Mouse (Mus musculus) liver, embryonic 14.5 days (tissue): ENCODE data around the gene Als2cl. TPM values are rescaled to one million over a fixed set of nuclear protein-coding genes. Genes with fewer than 3 reads are reported as not detected.

Experiments
- ATAC-seq: fragments of 200-750 bp; cut with Nextera tagmentation; 2 replicates; pipeline ENCODE4 v1.8.0; 2017; ENCODE audit warnings: moderate number of reproducible peaks, mild to moderate bottlenecking, moderate library complexity; ENCODE audit not compliant: insufficient read depth
- DNase-seq, 3 experiments: peaks; one replicate each; pipeline ENCODE4 v3.0.0-alpha.2; 2012 to 2013; ENCODE audit warnings: low read depth in 3 of 3, low spot score in 3 of 3
- H3K27ac ChIP-seq: fragments of 300-500 bp; sonication (generic); 2 replicates; pipeline ENCODE4 v1.5.1; 2014; ENCODE audit warnings: moderate library complexity, mild to moderate bottlenecking, control low read depth, inconsistent platforms
- H3K27me3 ChIP-seq: fragments of 300-500 bp; sonication (generic); 2 replicates; pipeline ENCODE4 v1.6.1; 2014; ENCODE audit warnings: mild to moderate bottlenecking, low read length, moderate library complexity; ENCODE audit not compliant: control insufficient read depth, insufficient read depth
- H3K36me3 ChIP-seq: fragments of 300-500 bp; sonication (generic); replicated peaks from 2 replicates; pipeline ENCODE4 v1.6.1; 2014; ENCODE audit warnings: low read depth; ENCODE audit not compliant: control insufficient read depth, insufficient read depth
- H3K4me1 ChIP-seq, 2 experiments: fragments of 200-500 bp in 1 of 2; fragments of 300-500 bp in 1 of 2; sonication (generic) in 1 of 2; replicated peaks; 2 replicates each; pipeline ENCODE4 v1.6.1; 2012 to 2014; ENCODE audit warnings: antibody characterized with exemption in 1 of 2, inconsistent platforms in 1 of 2, low read length in 1 of 2; ENCODE audit not compliant: control insufficient read depth in 2 of 2, insufficient read depth in 2 of 2
- H3K4me2 ChIP-seq: fragments of 300-500 bp; sonication (generic); 2 replicates; pipeline ENCODE4 v1.6.1; 2014; ENCODE audit warnings: low read depth, mild to moderate bottlenecking, control low read depth, moderate library complexity
- H3K4me3 ChIP-seq, 2 experiments: fragments of 200-500 bp in 1 of 2; fragments of 300-500 bp in 1 of 2; sonication (generic) in 1 of 2; 2 replicates each; pipeline ENCODE4 v1.5.1; 2012 to 2014; ENCODE audit warnings: low read depth in 2 of 2, low read length in 2 of 2, mild to moderate bottlenecking in 2 of 2, control low read depth in 1 of 2, inconsistent platforms in 1 of 2, moderate library complexity in 1 of 2; ENCODE audit not compliant: insufficient read depth in 1 of 2
- H3K9ac ChIP-seq: fragments of 300-500 bp; sonication (generic); replicated peaks from 2 replicates; pipeline ENCODE4 v1.6.1; 2014; ENCODE audit warnings: mild to moderate bottlenecking, control low read depth, moderate library complexity
- H3K9me3 ChIP-seq: fragments of 300-500 bp; sonication (generic); 2 replicates; pipeline ENCODE4 v1.6.1; 2016; ENCODE audit warnings: low read length, mixed read lengths; ENCODE audit not compliant: control insufficient read depth
- CTCF ChIP-seq: IDR thresholded peaks from 2 replicates; pipeline ENCODE4 v1.5.1; 2016; ENCODE audit warnings: antibody characterized with exemption, low read depth, control low read depth
- EP300 ChIP-seq: IDR thresholded peaks from 2 replicates; pipeline ENCODE4 v1.6.1; 2016; ENCODE audit warnings: antibody characterized with exemption, low read depth
- WGBS: fragments of 180-500 bp; shearing (Covaris S2); extraction: QIAGEN DNeasy Blood & Tissue Kit; methylation state at CpG from one replicate; pipeline ENCODE4 v1.1.7; 2014; ENCODE audit not compliant: insufficient replicate concordance; 5-methylcytosine and 5-hydroxymethylcytosine counted together
- microRNA-seq: library from miRNA; unstranded; fragments of <30 nt; microRNA quantifications from one replicate; pipeline ENCODE4, GENCODE M21; 2016
- polyA plus RNA-seq, 2 experiments: library from polyadenylated mRNA; depleted of rRNA in 1 of 2; stranded (reverse) in 1 of 2; unstranded in 1 of 2; fragments of >200 nt; fragmentation: Nextera tagmentation in 1 of 2; extraction: Ambion mirVana in 1 of 2; gene quantifications; 2 replicates each; pipeline versions ENCODE4 v1.2.1 to v1.2.3; 2012 to 2014

Gene Als2cl
- polyA plus RNA-seq, 2 experiments: 1.1 to 3.3 TPM

DNA sequence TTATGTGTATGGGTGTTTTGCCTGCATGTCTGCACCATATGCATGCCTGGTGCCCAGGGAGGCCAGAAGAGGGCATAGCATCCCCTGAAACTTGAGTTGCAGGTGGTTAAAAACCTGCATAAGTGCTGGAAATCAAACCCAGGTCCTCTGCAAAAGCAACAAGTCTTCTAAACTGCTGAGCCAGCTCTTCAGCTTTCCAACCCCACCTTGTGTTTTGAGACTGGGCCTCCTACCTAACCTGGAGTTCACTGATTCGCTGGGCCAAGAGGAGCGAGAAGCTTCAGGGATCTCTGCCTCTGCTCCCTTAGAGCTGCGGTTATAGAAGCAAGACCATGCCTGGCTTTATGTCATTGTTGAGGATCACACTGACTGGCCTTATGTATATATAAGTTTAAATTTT is 70.4 kb downstream of the Als2cl start:
- Histone ChIP-seq H3K9ac (no peak overlapping the region), H3K27me3 (peaks cover 17% of the 10 kb centered on the region), H3K9me3 (no peaks in the 10 kb centered on the region), H3K36me3 (no peaks in the 10 kb centered on the region), H3K4me3 (no peak overlapping the region), H3K4me2 (no peak overlapping the region), H3K27ac (no peak overlapping the region), H3K4me1 (peaks cover 0 to 15% of the 10 kb centered on the region in 2 experiments; a peak in 2 of 4 replicates)
- WGBS: 80% methylated on average over 3 of the region's 3 CpGs
- DNase-seq (no peak), ATAC-seq (no peak)
- TF ChIP-seq EP300 (no peak), CTCF (no peak)

Small RNA genes within 50 kb of the gene (microRNA-seq; reads per million reads assigned to microRNA genes)
- gene Gm24269: not detected

Other genes starting within 250 kb of the Als2cl start
- gene Nbeal2, start 225.7 kb upstream of the Als2cl start, polyA plus RNA-seq (2012; rRNA removed): 4.2 and 4.3 TPM in 2 replicates
- gene Nbeal2, start 225.7 kb upstream of the Als2cl start, polyA plus RNA-seq (2014; fragmentation: Nextera tagmentation; extraction: Ambion mirVana): 1.6 TPM in 2 replicates
- gene Ccdc12, start 223.4 kb upstream of the Als2cl start, polyA plus RNA-seq (2012; rRNA removed): 42.3 and 64.5 TPM in 2 replicates
- 60.4 and 66.0 TPM in 2 replicates for gene Ccdc12, start 223.4 kb upstream of the Als2cl start, polyA plus RNA-seq (2014; fragmentation: Nextera tagmentation; extraction: Ambion mirVana)
- 0.10 TPM in 1 of 2 replicates, not detected in the other for gene Myl3, start 138.0 kb upstream of the Als2cl start, polyA plus RNA-seq (2012; rRNA removed)
- 0.18 TPM in 1 of 2 replicates, not detected in the other for gene Myl3, start 138.0 kb upstream of the Als2cl start, polyA plus RNA-seq (2014; fragmentation: Nextera tagmentation; extraction: Ambion mirVana)
- gene Pth1r, start 132.7 kb upstream of the Als2cl start, polyA plus RNA-seq (2012; rRNA removed): 3.4 and 3.8 TPM in 2 replicates
- gene Pth1r, start 132.7 kb upstream of the Als2cl start, polyA plus RNA-seq (2014; fragmentation: Nextera tagmentation; extraction: Ambion mirVana): 2.0 and 2.4 TPM in 2 replicates
- gene Prss42, start 81.7 kb upstream of the Als2cl start, polyA plus RNA-seq (2012; rRNA removed): 0.02 TPM in 1 of 2 replicates, not detected in the other
- not detected in 2 replicates for gene Prss42, start 81.7 kb upstream of the Als2cl start, polyA plus RNA-seq (2014; fragmentation: Nextera tagmentation; extraction: Ambion mirVana)
- gene Prss44, start 65.9 kb upstream of the Als2cl start, polyA plus RNA-seq (2012; rRNA removed): not detected in 2 replicates
- gene Prss44, start 65.9 kb upstream of the Als2cl start, polyA plus RNA-seq (2014; fragmentation: Nextera tagmentation; extraction: Ambion mirVana): not detected in 2 replicates
- gene Prss43, start 53.2 kb upstream of the Als2cl start, polyA plus RNA-seq (2012; rRNA removed): not detected in 2 replicates
- gene Prss43, start 53.2 kb upstream of the Als2cl start, polyA plus RNA-seq (2014; fragmentation: Nextera tagmentation; extraction: Ambion mirVana): not detected in 2 replicates
- not detected in 2 replicates for gene Prss45, start 45.3 kb upstream of the Als2cl start, polyA plus RNA-seq (2012; rRNA removed)
- not detected in 2 replicates for gene Prss45, start 45.3 kb upstream of the Als2cl start, polyA plus RNA-seq (2014; fragmentation: Nextera tagmentation; extraction: Ambion mirVana)
- not detected in 2 replicates for gene Prss46, start 35.4 kb upstream of the Als2cl start, polyA plus RNA-seq (2012; rRNA removed)
- not detected in 2 replicates for gene Prss46, start 35.4 kb upstream of the Als2cl start, polyA plus RNA-seq (2014; fragmentation: Nextera tagmentation; extraction: Ambion mirVana)
- gene Prss50, start 21.9 kb upstream of the Als2cl start, polyA plus RNA-seq (2012; rRNA removed): 7.4 and 7.9 TPM in 2 replicates
- gene Prss50, start 21.9 kb upstream of the Als2cl start, polyA plus RNA-seq (2014; fragmentation: Nextera tagmentation; extraction: Ambion mirVana): 14.9 and 19.3 TPM in 2 replicates
- 0.62 and 0.97 TPM in 2 replicates for gene Tmie, start 243 bp downstream of the Als2cl start, polyA plus RNA-seq (2012; rRNA removed)
- 0.94 and 1.1 TPM in 2 replicates for gene Tmie, start 243 bp downstream of the Als2cl start, polyA plus RNA-seq (2014; fragmentation: Nextera tagmentation; extraction: Ambion mirVana)
- gene Fam240a, start 37.0 kb downstream of the Als2cl start, polyA plus RNA-seq (2012; rRNA removed): not detected in 2 replicates
- not detected in 2 replicates for gene Fam240a, start 37.0 kb downstream of the Als2cl start, polyA plus RNA-seq (2014; fragmentation: Nextera tagmentation; extraction: Ambion mirVana)
- not detected in 2 replicates for gene Tdgf1, start 66.3 kb downstream of the Als2cl start, polyA plus RNA-seq (2012; rRNA removed)
- not detected in 2 replicates for gene Tdgf1, start 66.3 kb downstream of the Als2cl start, polyA plus RNA-seq (2014; fragmentation: Nextera tagmentation; extraction: Ambion mirVana)
- 0.02 and 0.09 TPM in 2 replicates for gene Lrrc2, start 71.7 kb downstream of the Als2cl start, polyA plus RNA-seq (2012; rRNA removed)
- gene Lrrc2, start 71.7 kb downstream of the Als2cl start, polyA plus RNA-seq (2014; fragmentation: Nextera tagmentation; extraction: Ambion mirVana): 0.10 and 0.29 TPM in 2 replicates
- gene Rtp3, start 110.7 kb downstream of the Als2cl start, polyA plus RNA-seq (2012; rRNA removed): 26.0 and 34.3 TPM in 2 replicates
- gene Rtp3, start 110.7 kb downstream of the Als2cl start, polyA plus RNA-seq (2014; fragmentation: Nextera tagmentation; extraction: Ambion mirVana): 15.6 and 21.7 TPM in 2 replicates
- 4.9 and 7.4 TPM in 2 replicates for gene Ltf, start 139.4 kb downstream of the Als2cl start, polyA plus RNA-seq (2012; rRNA removed)
- 24.5 and 29.8 TPM in 2 replicates for gene Ltf, start 139.4 kb downstream of the Als2cl start, polyA plus RNA-seq (2014; fragmentation: Nextera tagmentation; extraction: Ambion mirVana)
- gene Ccrl2, start 177.6 kb downstream of the Als2cl start, polyA plus RNA-seq (2012; rRNA removed): 7.2 and 8.8 TPM in 2 replicates
- gene Ccrl2, start 177.6 kb downstream of the Als2cl start, polyA plus RNA-seq (2014; fragmentation: Nextera tagmentation; extraction: Ambion mirVana): 14.3 and 16.6 TPM in 2 replicates
- 6.3 and 13.6 TPM in 2 replicates for gene Lrrfip2, start 237.7 kb downstream of the Als2cl start, polyA plus RNA-seq (2012; rRNA removed)
- gene Lrrfip2, start 237.7 kb downstream of the Als2cl start, polyA plus RNA-seq (2014; fragmentation: Nextera tagmentation; extraction: Ambion mirVana): 15.0 and 17.8 TPM in 2 replicates